Mouse (Mus musculus): Measurements from ENCODE around the gene Tenm2.

- TF ChIP-seq CTCF (conservative IDR thresholded peaks at IDR 0.05; ENCODE audit: insufficient read depth, insufficient read length, low read depth, low read length) (no peak), POLR2A (IDR thresholded peaks at IDR 0.05; ENCODE audit: low read depth, low read length) (no peak)
These were observed 1276.5 kb downstream of the Tenm2 start for GRCm38 (mm10) chr11:35959270-35959669.

All from kidney, adult 2 months (tissue).